Comparison of ENCODE assay signal across 8 mouse cellular contexts in genomic region chr11:3863454-3864112, GRCm38 (mm10). TPM values are rescaled to one million over a fixed set of nuclear protein-coding genes. Genes with fewer than 3 reads are reported as not detected.
DNase-seq lines count a peak whose midpoint lies in the region; ATAC-seq and TF ChIP-seq lines count a peak whose summit lies in the region.

Gene Osbp2, minus strand, starts transcription at chr11:3863903.

- peaks cover 3% of the 10 kb centered on the region; the same call in 1 of the 2 replicates for H3K4me1 ChIP-seq in embryonic fibroblast, embryonic 13.5 days (ENCODE audit: control insufficient read depth, insufficient read depth, low read length)
- H3K4me1 ChIP-seq in heart, embryonic 12.5 days (replicated peaks): peaks cover 5% of the 10 kb centered on the region; the same call in 1 of the 2 replicates
- H3K4me1 ChIP-seq in kidney, postnatal 0 days (replicated peaks; ENCODE audit: insufficient read depth, low read length): no peaks in the 10 kb centered on the region
- peaks cover 13% of the 10 kb centered on the region for H3K4me1 ChIP-seq in liver, embryonic 13.5 days (replicated peaks)

- H3K9ac ChIP-seq in heart, embryonic 12.5 days: peak within 1 kb of the TSS; percentile 38
- H3K9ac ChIP-seq in kidney, postnatal 0 days (ENCODE audit: low read depth, low read length): 0 out of 2 replicates have a peak within 1 kb of the TSS, but pooled peaks have one; percentile 23
- H3K9ac ChIP-seq in liver, embryonic 13.5 days: peak within 1 kb of the TSS; percentile 52

- peak; percentile 79 for DNase-seq in layer of hippocampus, adult 11-12 months (ENCODE audit: low spot score)
- DNase-seq in layer of hippocampus, adult 9-10 months (ENCODE audit: low spot score): no peak
- peak; percentile 75 for DNase-seq in kidney, postnatal 0 days (ENCODE audit: low spot score)
- DNase-seq in liver, embryonic 13.5 days: peak; percentile 47
- peak; percentile 27 to 56 for DNase-seq in natural killer cell, adult 2 months (ENCODE audit: low spot score in 2 of 2)
- DNase-seq in splenic B cell, adult 2 months (ENCODE audit: low read depth, low spot score): peak; percentile 73

- TF ChIP-seq CTCF in embryonic fibroblast, embryonic 13.5 days (IDR thresholded peaks at IDR 0.05; ENCODE audit: borderline replicate concordance, insufficient read depth, low read length): peak; percentile 41; the same call in 1 of the 2 replicates
- peak; percentile 54 for TF ChIP-seq CTCF in kidney, postnatal 0 days (IDR thresholded peaks at IDR 0.05; ENCODE audit: low read depth)

- H3K27me3 ChIP-seq in heart, embryonic 12.5 days (replicated peaks): peaks cover 38% of the 10 kb centered on the region
- no peaks in the 10 kb centered on the region for H3K27me3 ChIP-seq in kidney, postnatal 0 days (ENCODE audit: insufficient read depth, low read length)
- peaks cover 42% of the 10 kb centered on the region for H3K27me3 ChIP-seq in liver, embryonic 13.5 days
- H3K27me3 ChIP-seq in splenic B cell, adult 2 months (ENCODE audit: control insufficient read depth, insufficient read depth, low read length, poor library complexity, severe bottlenecking): 0 out of 2 replicates have a peak, but pooled peaks cover 2% of the 10 kb centered on the region

- peak; percentile 59 for TF ChIP-seq POLR2A in embryonic fibroblast, embryonic 13.5 days (IDR thresholded peaks at IDR 0.05; ENCODE audit: low read depth, low read length)

- 3% methylated on average over 54 of the region's 58 CpGs for WGBS in heart, embryonic 12.5 days
- WGBS in kidney, postnatal 0 days: 4% methylated on average over 58 of the region's 58 CpGs
- WGBS in liver, embryonic 13.5 days (ENCODE audit: insufficient replicate concordance): 3% methylated on average over 56 of the region's 58 CpGs

- ATAC-seq in heart, embryonic 12.5 days (ENCODE audit: insufficient number of reproducible peaks, low FRiP score): peak; percentile 92
- ATAC-seq in kidney, postnatal 0 days (replicated peaks; ENCODE audit: low FRiP score, low read depth): peak; percentile 95
- ATAC-seq in liver, embryonic 13.5 days (ENCODE audit: low read depth): peak; percentile 91

- H3K27ac ChIP-seq in embryonic fibroblast, embryonic 13.5 days (ENCODE audit: insufficient read depth, low read length): no peak within 1 kb of the TSS
- no peak within 1 kb of the TSS for H3K27ac ChIP-seq in heart, embryonic 12.5 days (ENCODE audit: poor library complexity, severe bottlenecking)
- H3K27ac ChIP-seq in kidney, postnatal 0 days: no peak within 1 kb of the TSS
- no peak within 1 kb of the TSS for H3K27ac ChIP-seq in liver, embryonic 13.5 days

- H3K4me2 ChIP-seq in heart, embryonic 12.5 days: peak within 1 kb of the TSS; percentile 74
- H3K4me2 ChIP-seq in kidney, postnatal 0 days (ENCODE audit: low read length): peak within 1 kb of the TSS; percentile 68
- peak within 1 kb of the TSS; percentile 76 for H3K4me2 ChIP-seq in liver, embryonic 13.5 days

- no peaks in the 10 kb centered on the region for H3K36me3 ChIP-seq in heart, embryonic 12.5 days
- H3K36me3 ChIP-seq in kidney, postnatal 0 days (ENCODE audit: insufficient read depth, low read length): no peaks in the 10 kb centered on the region
- H3K36me3 ChIP-seq in liver, embryonic 13.5 days: no peaks in the 10 kb centered on the region
- no peaks in the 10 kb centered on the region for H3K36me3 ChIP-seq in splenic B cell, adult 2 months (ENCODE audit: control insufficient read depth, insufficient read depth, low read length, poor library complexity, severe bottlenecking)

- H3K4me3 ChIP-seq in embryonic fibroblast, embryonic 13.5 days (ENCODE audit: insufficient read depth, low read length): peak within 1 kb of the TSS; percentile 46
- peak within 1 kb of the TSS; percentile 53 for H3K4me3 ChIP-seq in heart, embryonic 12.5 days
- H3K4me3 ChIP-seq in kidney, postnatal 0 days (replicated peaks; ENCODE audit: low read depth, low read length): peak within 1 kb of the TSS; percentile 28
- peak within 1 kb of the TSS; percentile 50 for H3K4me3 ChIP-seq in liver, embryonic 13.5 days (replicated peaks)

- H3K9me3 ChIP-seq in heart, embryonic 12.5 days (replicated peaks): no peaks in the 10 kb centered on the region
- no peaks in the 10 kb centered on the region for H3K9me3 ChIP-seq in kidney, postnatal 0 days (replicated peaks; ENCODE audit: low read length)
- H3K9me3 ChIP-seq in liver, embryonic 13.5 days (replicated peaks): no peaks in the 10 kb centered on the region

RNA-seq across cellular contexts. Expression of gene Osbp2, which starts in this region (rescaled TPM):
- polyA plus RNA-seq in embryonic fibroblast, embryonic 13.5 days (2011; ENCODE audit: insufficient read length, low read depth, missing spikeins): 1.3 and 1.5 TPM in 2 replicates
- polyA plus RNA-seq in heart, embryonic 12.5 days (2016; fragmentation: Nextera tagmentation; extraction: Ambion mirVana): 0.32 TPM in 2 replicates
- 1.3 and 1.9 TPM in 2 replicates for polyA plus RNA-seq in kidney, postnatal 0 days (2015; fragmentation: Nextera tagmentation; extraction: Ambion mirVana)
- 0.18 and 0.27 TPM in 2 replicates for polyA plus RNA-seq in liver, embryonic 13.5 days (2015; fragmentation: Nextera tagmentation; extraction: Ambion mirVana)

Comparison
In these comparisons a context has a peak if more than half of its experiments do, and no peak if none do; other contexts are left out.
1. Peak in ATAC-seq, H3K4me3 ChIP-seq, H3K9ac ChIP-seq and H3K4me2 ChIP-seq in heart, embryonic 12.5 days; RNA of the gene not detected or under 1 TPM.
2. Peak in DNase-seq, ATAC-seq, H3K4me3 ChIP-seq, H3K9ac ChIP-seq and H3K4me2 ChIP-seq in liver, embryonic 13.5 days; RNA of the gene not detected or under 1 TPM.